Mouse (Mus musculus): ENCODE measurements around the gene RPS10-NUDT3. TPM values are rescaled to one million over a fixed set of nuclear protein-coding genes. Genes with fewer than 3 reads are reported as not detected.
"Not testable (repeated sequence)": the region's sequence is repeated elsewhere in the genome, so short reads cannot be mapped to it uniquely, and the experiment has no call there.

RPS10-NUDT3 gene
- polyA plus RNA-seq, 1 experiment from 2014 or later: not detected

GRCm38 (mm10) chr17:27635575-27635903 is 517 bp upstream of the RPS10-NUDT3 start:
- not testable (repeated sequence) for H3K9me3 ChIP-seq (replicated peaks; ENCODE audit: control insufficient read depth, low read length); H3K27me3 ChIP-seq (ENCODE audit: control insufficient read depth, insufficient read depth, low read length); ATAC-seq (replicated peaks; ENCODE audit: extremely low read depth, insufficient read depth, low FRiP score)
- peaks cover 20% of the 10 kb centered on the region for H3K36me3 ChIP-seq (ENCODE audit: control insufficient read depth, insufficient read depth)
- peak overlapping the region; percentile 70 for H3K9ac ChIP-seq (ENCODE audit: low read length)
- peak overlapping the region; percentile 95 for H3K4me2 ChIP-seq (ENCODE audit: low read depth, low read length)
- H3K4me1 ChIP-seq (ENCODE audit: control insufficient read depth, insufficient read depth, low read length): peaks cover 25% of the 10 kb centered on the region
- WGBS: 43% methylated on average over 9 of the region's 9 CpGs
- peak overlapping the region; percentile 96 for H3K4me3 ChIP-seq (ENCODE audit: low read length)
- peak overlapping the region; percentile 79 for H3K27ac ChIP-seq (ENCODE audit: low read length)

- peaks cover 26% of the 10 kb centered on the region for H3K36me3 ChIP-seq (ENCODE audit: control insufficient read depth, insufficient read depth)
- 62% methylated on average over 2 of the region's 2 CpGs for WGBS
- H3K27ac ChIP-seq (ENCODE audit: low read length): no peak overlapping the region
- no peak overlapping the region for H3K4me2 ChIP-seq (ENCODE audit: low read depth, low read length)
- H3K4me1 ChIP-seq (ENCODE audit: control insufficient read depth, insufficient read depth, low read length): peaks cover 25% of the 10 kb centered on the region
- 0 out of 2 replicates have a peak, but pooled peaks have one; percentile 28 for ATAC-seq (replicated peaks; ENCODE audit: extremely low read depth, insufficient read depth, low FRiP score)
- no peak overlapping the region for H3K4me3 ChIP-seq (ENCODE audit: low read length)
- no peak overlapping the region for H3K9ac ChIP-seq (ENCODE audit: low read length)
- no peaks in the 10 kb centered on the region for H3K9me3 ChIP-seq (replicated peaks; ENCODE audit: control insufficient read depth, low read length)
- H3K27me3 ChIP-seq (ENCODE audit: control insufficient read depth, insufficient read depth, low read length): no peaks in the 10 kb centered on the region
Measured at GRCm38 (mm10) chr17:27629249-27630020, 5.6 kb downstream of the RPS10-NUDT3 start.

GRCm38 (mm10) chr17:27628376-27628775 is 6.6 kb downstream of the RPS10-NUDT3 start:
- Histone ChIP-seq H3K9me3 (replicated peaks; ENCODE audit: control insufficient read depth, low read length) (no peaks in the 10 kb centered on the region), H3K27me3 (ENCODE audit: control insufficient read depth, insufficient read depth, low read length) (no peaks in the 10 kb centered on the region), H3K4me3 (ENCODE audit: low read length) (no peak overlapping the region), H3K4me2 (ENCODE audit: low read depth, low read length) (no peak overlapping the region), H3K27ac (ENCODE audit: low read length) (no peak overlapping the region), H3K9ac (ENCODE audit: low read length) (no peak overlapping the region), H3K4me1 (ENCODE audit: control insufficient read depth, insufficient read depth, low read length) (peaks cover 24% of the 10 kb centered on the region), H3K36me3 (ENCODE audit: control insufficient read depth, insufficient read depth) (peaks cover 26% of the 10 kb centered on the region)
- no peak for ATAC-seq (replicated peaks; ENCODE audit: extremely low read depth, insufficient read depth, low FRiP score)
- 91% methylated on average over 8 of the region's 8 CpGs for WGBS

DNA sequence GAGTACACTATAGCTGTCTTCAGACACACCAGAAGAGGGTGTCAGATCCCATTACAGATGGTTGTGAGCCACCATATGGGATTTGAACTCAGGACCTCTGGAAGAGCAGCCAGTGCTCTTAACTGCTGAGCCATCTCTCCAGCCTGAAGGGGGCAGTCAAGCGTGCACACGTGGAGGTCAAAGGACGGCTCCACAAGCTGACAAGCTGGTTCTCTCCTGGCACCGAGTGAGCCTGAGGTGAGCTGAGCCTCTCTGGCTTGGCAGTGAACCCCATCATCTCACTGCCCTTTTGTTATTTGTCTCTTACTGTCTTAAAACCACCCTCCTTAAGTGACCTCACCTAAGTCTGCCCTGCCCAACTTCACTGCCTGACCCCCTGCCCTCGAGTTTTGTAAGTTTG is 7.6 kb downstream of the RPS10-NUDT3 start:
- Histone ChIP-seq H3K9me3 (replicated peaks; ENCODE audit: control insufficient read depth, low read length) (no peaks in the 10 kb centered on the region), H3K4me3 (ENCODE audit: low read length) (no peak overlapping the region), H3K27ac (ENCODE audit: low read length) (no peak overlapping the region), H3K4me1 (ENCODE audit: control insufficient read depth, insufficient read depth, low read length) (peaks cover 15% of the 10 kb centered on the region), H3K9ac (ENCODE audit: low read length) (no peak overlapping the region), H3K36me3 (ENCODE audit: control insufficient read depth, insufficient read depth) (peaks cover 25% of the 10 kb centered on the region), H3K4me2 (ENCODE audit: low read depth, low read length) (no peak overlapping the region), H3K27me3 (ENCODE audit: control insufficient read depth, insufficient read depth, low read length) (no peaks in the 10 kb centered on the region)
- no peak for ATAC-seq (replicated peaks; ENCODE audit: extremely low read depth, insufficient read depth, low FRiP score)
- WGBS: 47% methylated on average over 5 of the region's 5 CpGs

GRCm38 (mm10) chr17:27626681-27627080 is 8.3 kb downstream of the RPS10-NUDT3 start:
- Histone ChIP-seq H3K36me3 (ENCODE audit: control insufficient read depth, insufficient read depth) (peaks cover 17% of the 10 kb centered on the region), H3K4me2 (ENCODE audit: low read depth, low read length) (no peak overlapping the region), H3K4me3 (ENCODE audit: low read length) (no peak overlapping the region), H3K27ac (ENCODE audit: low read length) (peak overlapping the region; percentile 55), H3K4me1 (ENCODE audit: control insufficient read depth, insufficient read depth, low read length) (peaks cover 13% of the 10 kb centered on the region), H3K9ac (ENCODE audit: low read length) (0 out of 2 replicates have a peak overlapping the region, but pooled peaks have one; percentile 9), H3K9me3 (replicated peaks; ENCODE audit: control insufficient read depth, low read length) (no peaks in the 10 kb centered on the region), H3K27me3 (ENCODE audit: control insufficient read depth, insufficient read depth, low read length) (no peaks in the 10 kb centered on the region)
- 34% methylated on average over 5 of the region's 5 CpGs for WGBS
- no peak for ATAC-seq (replicated peaks; ENCODE audit: extremely low read depth, insufficient read depth, low FRiP score)

DNA sequence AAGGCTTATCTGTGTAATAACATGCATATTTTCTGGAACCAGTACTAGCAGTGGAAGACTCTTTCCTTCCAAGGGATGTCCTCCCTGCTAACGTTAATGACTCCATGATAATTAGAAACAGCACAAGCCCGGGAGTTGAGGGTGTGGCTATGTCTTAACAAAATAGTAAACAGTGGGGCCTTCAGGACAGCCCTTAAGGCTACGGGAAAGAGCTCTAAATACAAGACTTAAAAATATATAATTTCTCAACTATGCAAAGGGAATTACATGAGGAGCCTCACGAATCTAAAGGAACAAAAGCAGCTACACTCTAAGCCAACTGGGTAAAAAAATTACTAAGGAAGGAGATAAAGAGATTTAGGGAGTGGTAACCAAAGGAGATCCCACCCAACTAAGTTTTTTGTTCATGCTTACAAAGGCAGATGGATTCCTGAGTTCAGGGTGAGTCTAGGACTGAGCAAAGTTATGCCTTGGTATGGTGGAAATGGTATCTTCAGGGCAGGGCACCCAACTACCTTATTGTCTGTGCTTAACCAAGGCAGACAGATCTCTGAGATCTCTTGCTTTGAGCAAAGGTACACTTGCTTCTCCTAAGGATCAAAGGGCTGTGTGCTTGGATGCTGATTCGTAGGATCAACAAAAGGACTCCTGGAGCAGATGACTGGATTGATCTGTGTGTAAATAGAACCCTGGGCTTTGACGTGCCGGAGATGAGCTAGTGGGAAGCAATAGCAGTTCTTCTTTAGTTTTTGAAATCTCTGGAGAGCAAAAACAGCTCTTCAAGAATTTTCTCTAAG is 9.4 kb downstream of the RPS10-NUDT3 start:
- Histone ChIP-seq H3K27ac (ENCODE audit: low read length) (no peak overlapping the region), H3K9ac (ENCODE audit: low read length) (no peak overlapping the region; the same call in 1 of the 2 replicates), H3K36me3 (ENCODE audit: control insufficient read depth, insufficient read depth) (peaks cover 7% of the 10 kb centered on the region), H3K4me3 (ENCODE audit: low read length) (no peak overlapping the region), H3K4me1 (ENCODE audit: control insufficient read depth, insufficient read depth, low read length) (peaks cover 18% of the 10 kb centered on the region), H3K9me3 (replicated peaks; ENCODE audit: control insufficient read depth, low read length) (no peaks in the 10 kb centered on the region), H3K4me2 (ENCODE audit: low read depth, low read length) (no peak overlapping the region), H3K27me3 (ENCODE audit: control insufficient read depth, insufficient read depth, low read length) (no peaks in the 10 kb centered on the region)
- ATAC-seq (replicated peaks; ENCODE audit: extremely low read depth, insufficient read depth, low FRiP score): no peak
- WGBS: 58% methylated on average over 7 of the region's 7 CpGs

GRCm38 (mm10) chr17:27623360-27624326 is 11.4 kb downstream of the RPS10-NUDT3 start, which contains the start of gene Nudt3:
Gene Nudt3 (minus strand): TSS chr17:27623495.
- Histone ChIP-seq H3K27me3 (ENCODE audit: control insufficient read depth, insufficient read depth, low read length) (no peaks in the 10 kb centered on the region), H3K9me3 (replicated peaks; ENCODE audit: control insufficient read depth, low read length) (no peaks in the 10 kb centered on the region), H3K9ac (ENCODE audit: low read length) (peak within 1 kb of the TSS; percentile 93), H3K27ac (ENCODE audit: low read length) (peak within 1 kb of the TSS; percentile 94), H3K4me3 (ENCODE audit: low read length) (peak within 1 kb of the TSS; percentile 76), H3K4me1 (ENCODE audit: control insufficient read depth, insufficient read depth, low read length) (peaks cover 29% of the 10 kb centered on the region), H3K36me3 (ENCODE audit: control insufficient read depth, insufficient read depth) (no peaks in the 10 kb centered on the region), H3K4me2 (ENCODE audit: low read depth, low read length) (peak within 1 kb of the TSS; percentile 87)
- 8% methylated on average over 76 of the region's 91 CpGs for WGBS
- peak; percentile 92 for ATAC-seq (replicated peaks; ENCODE audit: extremely low read depth, insufficient read depth, low FRiP score)

- Histone ChIP-seq H3K4me3 (ENCODE audit: low read length) (peak overlapping the region; percentile 76), H3K9me3 (replicated peaks; ENCODE audit: control insufficient read depth, low read length) (no peaks in the 10 kb centered on the region), H3K27me3 (ENCODE audit: control insufficient read depth, insufficient read depth, low read length) (no peaks in the 10 kb centered on the region), H3K9ac (ENCODE audit: low read length) (peak overlapping the region; percentile 93), H3K27ac (ENCODE audit: low read length) (peak overlapping the region; percentile 94), H3K4me1 (ENCODE audit: control insufficient read depth, insufficient read depth, low read length) (peaks cover 32% of the 10 kb centered on the region), H3K36me3 (ENCODE audit: control insufficient read depth, insufficient read depth) (no peaks in the 10 kb centered on the region; the same call in 1 of the 2 replicates), H3K4me2 (ENCODE audit: low read depth, low read length) (peak overlapping the region; percentile 87)
- 0% methylated on average over 68 of the region's 80 CpGs for WGBS
- ATAC-seq (replicated peaks; ENCODE audit: extremely low read depth, insufficient read depth, low FRiP score): peak; percentile 60
Measured at GRCm38 (mm10) chr17:27622611-27623359, 12.2 kb downstream of the RPS10-NUDT3 start.
